Mouse (Mus musculus) megakaryocyte, embryonic 14.5 days (primary cell): ENCODE results near the gene Rnf19b.

Source experiments
- FLI1 ChIP-seq: IDR thresholded peaks from 2 replicates; pipeline ENCODE4 v1.6.1; 2012; ENCODE audit warnings: low read length, inconsistent platforms, mixed read lengths
- GATA1 ChIP-seq: IDR thresholded peaks from 3 replicates; pipeline ENCODE4 v1.6.1; 2012; ENCODE audit warnings: mixed read lengths, low read length, inconsistent platforms, borderline replicate concordance

DNA sequence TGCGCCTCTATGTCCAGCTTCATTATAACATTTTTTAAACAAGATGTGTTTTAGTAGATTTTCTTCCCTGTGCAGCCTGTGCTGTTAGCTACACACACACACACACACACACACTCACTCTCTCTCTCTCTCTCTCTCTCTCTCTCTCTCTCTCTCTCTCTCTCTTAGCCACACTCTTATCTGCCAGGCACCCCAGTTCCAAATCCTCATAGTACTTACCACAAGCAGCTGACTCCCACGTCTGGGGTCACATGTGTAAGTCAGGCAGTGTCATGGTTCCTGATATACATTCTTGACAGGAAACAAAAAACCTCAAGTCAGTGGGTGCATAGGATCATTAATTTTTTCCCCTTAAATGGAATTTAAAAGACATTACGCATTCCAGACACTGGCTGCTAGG is 49.4 kb upstream of the Rnf19b start:
- peak; percentile 89 for TF ChIP-seq GATA1
- TF ChIP-seq FLI1: no peak
